Mouse (Mus musculus): ENCODE results near the gene Arfgap1.

Gene Arfgap1

GRCm38 (mm10) chr2:180967010-180967763 lies at the start of gene Arfgap1:
Arfgap1 (plus strand) TSS chr2:180967225.
- DNase-seq (ENCODE audit: low spot score) = peak; percentile 90

GRCm38 (mm10) chr2:180919913-180920809 lies 46.9 kb upstream of the Arfgap1 start:
- DNase-seq (ENCODE audit: low spot score) = peak; percentile 16

GRCm38 (mm10) chr2:180920810-180921400 lies 46.1 kb upstream of the Arfgap1 start, which contains the start of gene Ythdf1:
Ythdf1 (minus strand) TSS chr2:180920949.
- peak; percentile 93 for DNase-seq (ENCODE audit: low spot score)

GRCm38 (mm10) chr2:180922739-180923138 lies 44.3 kb upstream of the Arfgap1 start:
- DNase-seq (ENCODE audit: low spot score) = no peak

GRCm38 (mm10) chr2:180925176-180925575 lies 41.8 kb upstream of the Arfgap1 start:
- peak; percentile 37 for DNase-seq (ENCODE audit: low spot score)

GRCm38 (mm10) chr2:180928723-180929122 lies 38.3 kb upstream of the Arfgap1 start, which contains the start of gene Birc7:
Birc7 (plus strand) TSS chr2:180929023.
- DNase-seq (ENCODE audit: low spot score) = no peak

GRCm38 (mm10) chr2:180932418-180932817 lies 34.6 kb upstream of the Arfgap1 start:
- no peak for DNase-seq (ENCODE audit: low spot score)

- DNase-seq (ENCODE audit: low spot score) = no peak
Measured at GRCm38 (mm10) chr2:180940187-180940586, 26.8 kb upstream of the Arfgap1 start.

- DNase-seq (ENCODE audit: low spot score) = no peak
Measured at GRCm38 (mm10) chr2:180941869-180942268, 25.2 kb upstream of the Arfgap1 start.

- DNase-seq (ENCODE audit: low spot score) = no peak
Measured at GRCm38 (mm10) chr2:180949947-180950346, 17.1 kb upstream of the Arfgap1 start.

- DNase-seq (ENCODE audit: low spot score) = no peak
Measured at GRCm38 (mm10) chr2:180952731-180953171, 14.3 kb upstream of the Arfgap1 start.

- no peak for DNase-seq (ENCODE audit: low spot score)
Measured at GRCm38 (mm10) chr2:180953638-180954037, 13.4 kb upstream of the Arfgap1 start.

- peak; percentile 25 for DNase-seq (ENCODE audit: low spot score)
Measured at GRCm38 (mm10) chr2:180954061-180955047, 12.7 kb upstream of the Arfgap1 start, which contains the start of gene Nkain4. Nkain4 (minus strand) TSS chr2:180954699.

GRCm38 (mm10) chr2:180959605-180960004 lies 7.4 kb upstream of the Arfgap1 start:
- DNase-seq (ENCODE audit: low spot score) = no peak

GRCm38 (mm10) chr2:180960187-180960586 lies 6.8 kb upstream of the Arfgap1 start:
- no peak for DNase-seq (ENCODE audit: low spot score)

GRCm38 (mm10) chr2:180962616-180963308 lies 4.3 kb upstream of the Arfgap1 start:
- DNase-seq (ENCODE audit: low spot score) = peak; percentile 50

GRCm38 (mm10) chr2:180963956-180964355 lies 3.1 kb upstream of the Arfgap1 start:
- DNase-seq (ENCODE audit: low spot score) = peak; percentile 44

- DNase-seq (ENCODE audit: low spot score) = no peak
Measured at GRCm38 (mm10) chr2:180966092-180966882, 738 bp upstream of the Arfgap1 start.

- no peak for DNase-seq (ENCODE audit: low spot score)
Measured at GRCm38 (mm10) chr2:180981133-180981532, 14.1 kb downstream of the Arfgap1 start.
